Mouse (Mus musculus) stomach, embryonic 16.5 days (tissue): Measurements from ENCODE around the gene Fam208b. TPM values are rescaled to one million over a fixed set of nuclear protein-coding genes. Genes with fewer than 3 reads are reported as not detected.

ENCODE experiments used
- ATAC-seq: fragments of 200-750 bp; cut with Nextera tagmentation; 2 replicates; pipeline ENCODE4 v1.8.0; 2017; ENCODE audit warnings: moderate number of reproducible peaks, moderate TSS enrichment; ENCODE audit not compliant: insufficient read depth, low FRiP score
- H3K27ac ChIP-seq: fragments of 300-500 bp; sonication (generic); 2 replicates; pipeline ENCODE4 v1.5.1; 2014; ENCODE audit warnings: low read length
- H3K27me3 ChIP-seq: fragments of 300-500 bp; sonication (generic); 2 replicates; pipeline ENCODE4 v1.6.1; 2014; ENCODE audit warnings: low read length, control low read depth, mixed read lengths; ENCODE audit not compliant: control insufficient read depth, insufficient read depth
- H3K36me3 ChIP-seq: fragments of 300-500 bp; sonication (generic); 2 replicates; pipeline ENCODE4 v1.6.1; 2014; ENCODE audit warnings: low read length; ENCODE audit not compliant: control insufficient read depth, insufficient read depth
- H3K4me1 ChIP-seq: fragments of 300-500 bp; sonication (generic); 2 replicates; pipeline ENCODE4 v1.6.1; 2014; ENCODE audit warnings: low read length, control low read depth, mixed read lengths; ENCODE audit not compliant: control insufficient read depth, insufficient read depth
- H3K4me2 ChIP-seq: fragments of 300-500 bp; sonication (generic); 2 replicates; pipeline ENCODE4 v1.6.1; 2014; ENCODE audit warnings: low read depth, low read length, mixed read lengths
- H3K4me3 ChIP-seq: fragments of 300-500 bp; sonication (generic); replicated peaks from 2 replicates; pipeline ENCODE4 v1.5.1; 2014; ENCODE audit warnings: mild to moderate bottlenecking, low read length
- H3K9ac ChIP-seq: fragments of 300-500 bp; sonication (generic); 2 replicates; pipeline ENCODE4 v1.6.1; 2014; ENCODE audit warnings: low read length
- H3K9me3 ChIP-seq: fragments of 300-500 bp; sonication (generic); replicated peaks from 2 replicates; pipeline ENCODE4 v1.6.1; 2016; ENCODE audit warnings: low read length, control low read depth; ENCODE audit not compliant: control insufficient read depth
- WGBS: fragments of 180-500 bp; shearing (Covaris S2); extraction: QIAGEN DNeasy Blood & Tissue Kit; methylation state at CpG from one replicate; pipeline ENCODE4 v1.1.7; 2014; 5-methylcytosine and 5-hydroxymethylcytosine counted together
- polyA plus RNA-seq: library from polyadenylated mRNA; unstranded; fragments of >200 nt; fragmentation: Nextera tagmentation; extraction: Ambion mirVana; gene quantifications from 2 replicates; pipeline ENCODE4 v1.2.1, GENCODE M21; 2015

Fam208b gene
- polyA plus RNA-seq: 10.5 and 11.2 TPM in 2 replicates

DNA sequence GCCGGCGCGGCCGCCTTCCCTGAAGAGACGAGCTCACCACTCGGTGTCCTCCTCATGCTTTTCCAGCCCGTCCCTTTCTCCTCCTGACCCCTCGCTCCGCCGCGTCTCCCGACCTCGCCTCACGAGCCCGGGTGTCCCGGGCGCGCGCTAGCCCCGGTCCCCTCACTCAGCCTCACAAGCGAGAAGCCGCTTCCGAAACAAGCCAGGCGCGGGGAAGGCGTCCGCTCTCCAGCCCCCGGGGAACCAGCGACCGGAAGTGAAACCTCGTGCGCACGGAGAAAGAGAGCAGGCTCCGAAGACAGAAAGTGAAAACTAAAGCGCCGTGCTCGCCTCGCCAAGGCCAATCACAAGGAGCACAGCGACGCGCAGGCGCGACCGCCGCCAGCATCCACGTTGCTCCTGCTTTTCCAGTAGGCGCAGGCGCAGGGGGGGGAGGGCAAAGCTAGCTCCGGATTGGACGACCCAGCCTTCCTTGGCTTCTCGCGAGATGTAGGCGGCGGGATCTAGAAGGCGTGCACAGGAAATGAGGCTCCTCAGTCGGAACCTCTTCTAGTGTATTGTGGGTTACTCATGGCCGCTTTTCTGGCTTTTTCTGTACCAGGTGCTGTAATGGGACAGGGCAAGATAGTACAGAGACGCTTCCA lies at the start of gene Fam208b:
Fam208b (minus strand) TSS at position 314 of the 644 bp plus-strand sequence.
- under 1% methylated on average over 58 of the region's 58 CpGs for WGBS
- peak within 1 kb of the TSS; percentile 88 for H3K4me3 ChIP-seq
- H3K4me2 ChIP-seq: peak within 1 kb of the TSS; percentile 71
- no peaks in the 10 kb centered on the region for H3K36me3 ChIP-seq
- H3K27me3 ChIP-seq: no peaks in the 10 kb centered on the region
- H3K4me1 ChIP-seq: no peaks in the 10 kb centered on the region
- H3K9me3 ChIP-seq: 0 out of 2 replicates have a peak, but pooled peaks cover 2% of the 10 kb centered on the region
- peak within 1 kb of the TSS; percentile 93 for H3K27ac ChIP-seq
- peak within 1 kb of the TSS; percentile 87 for H3K9ac ChIP-seq
- ATAC-seq: peak; percentile 100

DNA sequence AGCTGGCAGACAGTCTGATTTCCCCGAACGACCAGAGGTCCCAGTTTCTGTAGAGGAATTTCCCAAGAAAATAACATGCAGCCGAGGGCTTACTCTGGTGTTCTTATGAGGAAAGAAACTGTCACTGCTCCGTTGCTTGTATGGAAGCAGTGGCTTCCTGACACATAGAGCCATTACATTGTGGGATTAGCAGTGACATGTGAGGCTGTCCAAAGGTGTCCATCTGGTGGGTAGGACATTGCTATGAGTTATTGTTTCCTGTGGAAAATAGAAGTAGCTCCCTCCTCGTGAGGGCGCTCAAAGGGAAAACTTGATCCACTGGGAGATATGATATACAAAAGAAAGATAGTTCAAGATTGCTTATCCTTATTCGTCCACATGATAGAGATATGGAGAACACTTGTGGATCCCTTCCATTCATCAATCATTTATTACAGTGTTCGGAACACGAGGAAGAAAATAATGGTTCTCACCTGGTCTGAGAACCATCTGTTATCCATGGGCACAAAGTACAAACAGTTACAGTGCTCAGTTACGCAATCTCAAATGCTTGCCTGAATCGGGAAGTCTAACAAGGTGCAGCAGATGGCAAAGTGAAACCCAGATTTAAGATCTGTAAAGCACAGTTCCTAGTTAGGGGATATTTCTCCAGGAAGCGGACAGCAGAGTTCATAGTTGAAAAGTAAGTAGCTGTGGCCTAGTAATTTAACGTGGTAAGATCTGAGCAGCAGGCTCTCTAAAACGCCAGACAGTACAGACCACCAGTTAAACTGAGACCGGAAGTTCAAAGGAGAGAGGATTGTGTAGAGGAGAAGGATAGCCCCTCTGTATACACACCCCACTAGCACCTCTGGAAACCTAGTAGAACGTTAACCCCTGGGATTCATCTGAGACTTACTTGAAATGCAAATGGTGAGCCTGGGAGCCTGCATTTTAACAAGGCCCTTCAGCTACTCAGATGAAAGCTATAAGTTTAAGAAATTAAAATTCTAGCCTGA lies 48.6 kb upstream of the Fam208b start:
- Histone ChIP-seq H3K9ac (no peak overlapping the region; the same call in 1 of the 2 replicates), H3K4me2 (no peak overlapping the region), H3K4me3 (no peak overlapping the region), H3K27ac (no peak overlapping the region), H3K36me3 (no peaks in the 10 kb centered on the region), H3K4me1 (0 out of 2 replicates have a peak, but pooled peaks cover 5% of the 10 kb centered on the region), H3K27me3 (no peaks in the 10 kb centered on the region), H3K9me3 (no peaks in the 10 kb centered on the region)
- ATAC-seq: peak; percentile 64; the same call in 1 of the 2 replicates
- WGBS: 51% methylated on average over 16 of the region's 16 CpGs

DNA sequence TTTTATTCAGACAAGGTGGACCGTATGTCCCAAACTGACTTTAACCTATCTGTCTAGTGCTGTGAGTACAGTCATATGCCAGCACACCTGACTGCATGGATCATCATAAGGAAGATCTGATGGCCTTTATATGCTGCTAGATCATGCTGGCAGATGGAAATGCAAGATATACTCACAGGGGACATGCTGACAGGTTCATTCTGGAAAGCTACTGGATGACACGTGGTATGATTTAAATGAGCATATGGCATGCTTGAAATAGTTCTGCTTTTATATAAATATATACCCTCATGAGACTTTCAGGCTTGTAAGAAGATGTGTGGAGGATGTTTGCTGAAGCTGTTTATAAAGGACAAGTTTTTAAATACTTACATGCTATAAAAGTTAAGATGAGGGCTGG lies 43.5 kb upstream of the Fam208b start:
- Histone ChIP-seq H3K9me3 (no peaks in the 10 kb centered on the region), H3K27ac (no peak overlapping the region), H3K27me3 (no peaks in the 10 kb centered on the region), H3K4me3 (no peak overlapping the region), H3K9ac (no peak overlapping the region), H3K4me2 (no peak overlapping the region), H3K36me3 (peaks cover 7% of the 10 kb centered on the region; the same call in 1 of the 2 replicates), H3K4me1 (0 out of 2 replicates have a peak, but pooled peaks cover under 1% of the 10 kb centered on the region)
- no peak for ATAC-seq
- 82% methylated on average over 2 of the region's 2 CpGs for WGBS

DNA sequence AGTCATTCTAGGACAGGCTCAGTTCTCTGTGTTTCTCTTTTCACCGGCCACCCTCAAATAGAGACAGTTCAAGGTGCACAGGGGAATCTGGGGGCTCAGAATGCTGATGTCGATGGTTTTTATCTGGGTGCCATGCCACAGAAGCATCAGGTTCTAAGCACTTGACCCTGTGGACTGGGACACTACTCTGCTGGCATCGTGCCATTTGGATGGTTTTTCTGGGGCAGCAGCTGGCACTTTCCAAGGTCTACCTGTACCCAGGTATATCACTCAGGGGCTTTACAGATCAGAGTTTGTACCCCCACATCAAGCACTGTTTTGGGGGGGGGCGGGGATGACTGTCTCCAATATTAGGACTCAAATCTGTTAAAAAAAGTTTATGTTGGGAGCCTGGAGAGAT lies 39.7 kb upstream of the Fam208b start:
- H3K9me3 ChIP-seq: no peaks in the 10 kb centered on the region
- peaks cover 7% of the 10 kb centered on the region; the same call in 1 of the 2 replicates for H3K36me3 ChIP-seq
- 96% methylated on average over 4 of the region's 4 CpGs for WGBS

DNA sequence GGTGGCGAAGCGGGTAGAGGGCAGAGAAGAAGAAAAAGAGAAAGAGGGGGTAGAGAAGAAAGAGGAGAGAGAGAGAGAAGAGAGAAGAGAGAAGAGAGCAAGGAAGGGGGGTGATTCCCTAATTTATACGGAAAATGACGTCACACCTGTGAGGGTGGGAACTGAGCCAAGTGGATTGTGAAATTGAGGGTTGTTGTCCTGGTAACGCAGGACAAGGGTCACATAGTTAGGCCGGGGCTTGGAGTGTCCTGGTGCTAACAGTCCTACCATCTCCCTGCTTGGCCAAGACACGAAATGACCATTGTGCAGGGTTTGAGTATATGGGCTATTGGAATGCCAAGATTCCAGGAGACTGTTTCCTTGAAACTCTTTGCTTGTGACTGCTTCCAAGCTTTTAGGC lies 35.7 kb upstream of the Fam208b start:
- no peak overlapping the region for H3K4me3 ChIP-seq
- H3K36me3 ChIP-seq: no peaks in the 10 kb centered on the region; the same call in 1 of the 2 replicates
- no peaks in the 10 kb centered on the region for H3K4me1 ChIP-seq
- no peak overlapping the region for H3K9ac ChIP-seq
- no peak for ATAC-seq
- WGBS: 82% methylated on average over 7 of the region's 7 CpGs
- no peaks in the 10 kb centered on the region for H3K27me3 ChIP-seq
- no peaks in the 10 kb centered on the region for H3K9me3 ChIP-seq
- no peak overlapping the region for H3K27ac ChIP-seq
- H3K4me2 ChIP-seq: no peak overlapping the region

More for the DNA sequence above, 39.7 kb upstream of the Fam208b start:
- ATAC-seq: no peak
- Histone ChIP-seq H3K4me2 (no peak overlapping the region), H3K27ac (no peak overlapping the region), H3K4me3 (no peak overlapping the region), H3K9ac (no peak overlapping the region), H3K27me3 (no peaks in the 10 kb centered on the region), H3K4me1 (no peaks in the 10 kb centered on the region)

DNA sequence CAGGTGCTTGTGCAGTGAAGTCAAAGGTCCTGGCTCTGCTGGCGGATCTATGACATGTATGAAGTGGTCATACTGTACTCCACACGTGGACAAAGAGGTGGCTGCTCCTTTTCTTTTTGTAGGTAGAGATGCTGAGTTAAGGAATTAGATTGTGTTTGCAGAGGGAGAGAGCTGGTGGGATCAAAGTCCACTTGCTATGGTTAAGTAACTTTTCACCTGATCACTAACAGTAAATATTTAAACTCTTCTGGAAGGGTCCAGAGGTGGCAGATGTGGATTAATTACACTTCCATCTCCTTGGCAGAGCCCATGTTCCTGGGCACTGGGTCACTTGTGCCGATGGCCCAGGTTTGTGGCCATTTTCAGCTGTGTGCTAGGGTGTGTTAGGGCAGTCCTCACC lies 35.0 kb upstream of the Fam208b start:
- H3K4me1 ChIP-seq: no peaks in the 10 kb centered on the region
- 57% methylated on average over 3 of the region's 3 CpGs for WGBS
- no peak overlapping the region for H3K9ac ChIP-seq
- H3K27me3 ChIP-seq: no peaks in the 10 kb centered on the region
- ATAC-seq: peak; percentile 63; the same call in 1 of the 2 replicates
- no peak overlapping the region for H3K4me2 ChIP-seq
- no peaks in the 10 kb centered on the region; the same call in 1 of the 2 replicates for H3K36me3 ChIP-seq
- H3K27ac ChIP-seq: peak overlapping the region; percentile 75
- H3K9me3 ChIP-seq: no peaks in the 10 kb centered on the region
- H3K4me3 ChIP-seq: no peak overlapping the region

DNA sequence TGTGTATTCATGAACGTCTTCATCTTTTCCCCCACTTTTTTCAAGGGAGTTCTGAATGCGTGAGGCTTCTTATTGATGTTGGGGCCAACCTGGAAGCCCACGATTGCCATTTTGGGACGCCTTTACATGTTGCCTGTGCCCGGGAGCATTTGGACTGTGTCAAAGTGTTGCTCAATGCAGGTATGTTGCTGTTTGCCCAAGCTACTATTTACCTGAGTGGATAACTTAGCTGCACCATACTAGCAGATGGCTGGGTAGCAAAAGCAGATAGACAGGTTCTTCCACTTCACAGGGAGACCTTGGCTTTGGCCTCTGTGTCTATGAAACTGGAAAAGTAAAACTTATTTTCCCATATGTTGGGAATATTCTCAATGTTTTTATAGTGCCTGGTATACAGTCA lies 34.0 kb upstream of the Fam208b start:
- H3K4me1 ChIP-seq: no peaks in the 10 kb centered on the region
- H3K27me3 ChIP-seq: no peaks in the 10 kb centered on the region
- peak; percentile 79 for ATAC-seq
- H3K4me2 ChIP-seq: 0 out of 2 replicates have a peak overlapping the region, but pooled peaks have one; percentile 15
- H3K9ac ChIP-seq: no peak overlapping the region
- H3K9me3 ChIP-seq: no peaks in the 10 kb centered on the region
- H3K4me3 ChIP-seq: no peak overlapping the region
- WGBS: 63% methylated on average over 5 of the region's 5 CpGs
- no peaks in the 10 kb centered on the region for H3K36me3 ChIP-seq
- H3K27ac ChIP-seq: peak overlapping the region; percentile 75

DNA sequence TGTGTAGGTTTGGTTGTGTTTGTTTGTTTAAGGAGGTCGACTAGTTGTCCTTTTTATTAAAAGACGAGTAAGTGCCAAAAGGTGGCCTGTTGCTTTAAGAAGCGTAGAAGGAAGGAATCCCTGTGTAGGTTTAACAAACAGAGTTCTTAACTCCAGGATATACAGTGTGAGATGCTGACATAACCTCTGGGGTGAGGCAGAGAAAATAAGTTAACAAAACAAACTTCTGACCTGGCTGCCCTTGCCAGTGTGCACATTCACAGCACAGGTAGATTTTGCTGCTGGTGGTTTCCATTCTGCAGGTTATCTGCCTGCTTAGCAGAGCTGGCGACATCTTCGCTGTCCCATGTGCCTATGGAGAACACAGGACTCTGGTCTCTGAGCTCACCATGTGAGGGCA lies 31.6 kb upstream of the Fam208b start:
- ATAC-seq: peak; percentile 46; the same call in 1 of the 2 replicates
- no peaks in the 10 kb centered on the region for H3K36me3 ChIP-seq
- no peaks in the 10 kb centered on the region for H3K4me1 ChIP-seq
- no peak overlapping the region for H3K9ac ChIP-seq
- H3K4me2 ChIP-seq: no peak overlapping the region
- no peak overlapping the region for H3K4me3 ChIP-seq
- H3K27ac ChIP-seq: peak overlapping the region; percentile 65
- 67% methylated on average over 5 of the region's 5 CpGs for WGBS
- no peaks in the 10 kb centered on the region for H3K27me3 ChIP-seq
- H3K9me3 ChIP-seq: no peaks in the 10 kb centered on the region
